Mouse (Mus musculus) ES-Bruce4 (cell line): ENCODE measurements around the gene Atp2b4. TPM values are rescaled to one million over a fixed set of nuclear protein-coding genes. Genes with fewer than 3 reads are reported as not detected.

Experiments
- H3K27ac ChIP-seq: 2 replicates; pipeline ENCODE4 v1.5.1; 2012; ENCODE audit warnings: low read length, inconsistent platforms; ENCODE audit not compliant: insufficient read depth
- H3K27me3 ChIP-seq: 2 replicates; pipeline ENCODE4 v1.6.1; 2012; ENCODE audit warnings: mild to moderate bottlenecking, low read length, inconsistent platforms; ENCODE audit not compliant: control insufficient read depth, poor library complexity, insufficient read depth, severe bottlenecking
- H3K36me3 ChIP-seq: 2 replicates; pipeline ENCODE4 v1.6.1; 2012; ENCODE audit warnings: inconsistent platforms, mild to moderate bottlenecking, low read length, moderate library complexity; ENCODE audit not compliant: control insufficient read depth, poor library complexity, insufficient read depth, severe bottlenecking
- H3K4me1 ChIP-seq: one replicate; pipeline ENCODE4 v1.8.1; 2011; ENCODE audit warnings: low read length; ENCODE audit not compliant: control insufficient read depth, insufficient read depth
- H3K4me3 ChIP-seq: 2 replicates; pipeline ENCODE4 v1.5.1; 2011; ENCODE audit warnings: low read depth, mild to moderate bottlenecking, low read length
- H3K9ac ChIP-seq: 2 replicates; pipeline ENCODE4 v1.6.1; 2012; ENCODE audit warnings: low read depth, mild to moderate bottlenecking, inconsistent platforms; ENCODE audit not compliant: poor library complexity, severe bottlenecking
- H3K9me3 ChIP-seq: replicated peaks from 2 replicates; pipeline ENCODE4 v1.6.1; 2012; ENCODE audit warnings: mild to moderate bottlenecking, low read length, inconsistent platforms; ENCODE audit not compliant: control insufficient read depth, poor library complexity, insufficient read depth, severe bottlenecking
- CTCF ChIP-seq: IDR thresholded peaks from one replicate; pipeline ENCODE4 v1.8.1; 2011; ENCODE audit warnings: low read depth, low read length
- EP300 ChIP-seq: IDR thresholded peaks from 2 replicates; pipeline ENCODE4 v1.6.1; 2011; ENCODE audit warnings: low read depth, low read length; ENCODE audit not compliant: insufficient read depth
- POLR2A ChIP-seq: IDR thresholded peaks from one replicate; pipeline ENCODE4 v1.8.1; 2011; ENCODE audit warnings: low read length; ENCODE audit not compliant: insufficient read depth
- polyA plus RNA-seq: library from polyadenylated mRNA; stranded (reverse); fragments of >200 nt; gene quantifications from 2 replicates; pipeline ENCODE4 v1.2.4, GENCODE M21; 2011; ENCODE audit warnings: low read depth; ENCODE audit not compliant: missing spikeins, insufficient read depth, insufficient read length

The Atp2b4 gene
- polyA plus RNA-seq, 1 experiment: 16.1 TPM

DNA sequence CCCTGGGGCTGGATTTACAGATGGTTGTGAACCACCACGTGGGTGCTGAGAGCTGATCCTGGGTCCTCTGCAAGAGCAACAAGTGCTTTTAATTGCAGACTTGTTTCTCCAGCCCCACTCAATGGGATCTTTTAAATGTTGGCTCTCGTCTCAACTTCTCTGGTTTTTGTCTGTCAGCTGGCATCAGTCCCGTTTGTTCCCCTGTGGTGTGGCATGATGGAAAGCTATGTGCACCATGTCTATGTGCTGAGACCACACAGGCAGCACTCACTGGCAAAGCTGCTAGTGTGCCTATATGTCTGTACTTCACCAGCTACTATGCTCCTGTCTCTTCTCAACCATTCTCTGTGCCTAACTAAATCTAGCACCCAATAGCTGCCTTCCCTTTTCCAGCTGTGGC is 82.5 kb downstream of the Atp2b4 start:
- no peak overlapping the region for H3K4me3 ChIP-seq
- peaks cover 1% of the 10 kb centered on the region for H3K4me1 ChIP-seq
- H3K9me3 ChIP-seq: no peaks in the 10 kb centered on the region
- no peak overlapping the region for H3K27ac ChIP-seq
- TF ChIP-seq EP300 (no peak), POLR2A (no peak), CTCF (no peak)
- H3K9ac ChIP-seq: no peak overlapping the region
- no peaks in the 10 kb centered on the region for H3K27me3 ChIP-seq
- no peaks in the 10 kb centered on the region for H3K36me3 ChIP-seq

DNA sequence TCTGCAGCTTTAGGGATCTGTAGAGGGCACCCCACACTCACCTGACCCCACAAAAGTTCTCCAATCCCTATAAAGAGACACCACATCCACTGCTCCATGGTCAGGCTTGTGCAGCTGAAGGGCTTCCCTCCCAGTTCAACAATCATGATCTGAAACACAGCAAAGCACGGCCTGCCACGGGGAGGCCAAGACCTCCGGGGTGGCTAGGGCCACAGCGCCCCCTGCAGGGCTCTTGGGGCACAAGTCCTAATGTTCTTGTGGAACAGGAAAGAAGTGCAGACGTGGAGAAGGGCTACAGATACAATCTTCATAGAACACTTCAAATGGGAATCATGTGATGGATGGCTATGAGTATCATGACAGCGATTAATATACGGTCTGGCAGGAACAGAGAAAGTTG is 84.4 kb downstream of the Atp2b4 start:
- peak; percentile 91 for TF ChIP-seq CTCF
- no peak for TF ChIP-seq EP300
- H3K9me3 ChIP-seq: no peaks in the 10 kb centered on the region
- no peak overlapping the region for H3K27ac ChIP-seq

DNA sequence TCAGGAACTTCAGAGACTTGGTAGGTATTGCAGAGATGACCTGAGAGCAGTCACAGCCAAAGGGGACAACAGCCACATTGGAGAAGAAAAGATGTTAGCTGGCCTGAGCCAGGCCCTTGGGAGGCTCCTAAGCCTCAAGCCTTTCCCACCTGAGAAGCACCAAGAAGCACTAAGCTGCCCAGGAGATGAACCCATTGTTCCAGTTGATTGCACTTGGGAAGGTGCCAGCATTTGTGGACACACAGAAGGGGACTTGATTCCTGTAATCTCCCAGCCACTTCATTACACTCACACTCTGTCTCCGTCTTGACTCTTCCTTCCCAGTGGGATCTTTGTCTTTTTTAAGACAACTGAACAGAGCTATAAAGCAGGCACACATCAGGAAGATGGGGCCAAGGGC is 85.7 kb downstream of the Atp2b4 start:
- Histone ChIP-seq H3K27me3 (no peaks in the 10 kb centered on the region), H3K4me3 (no peak overlapping the region), H3K27ac (no peak overlapping the region), H3K9ac (no peak overlapping the region), H3K4me1 (peaks cover 3% of the 10 kb centered on the region), H3K36me3 (no peaks in the 10 kb centered on the region), H3K9me3 (no peaks in the 10 kb centered on the region)
- no peak for TF ChIP-seq EP300
- no peak for TF ChIP-seq POLR2A
- TF ChIP-seq CTCF: no peak

More for the DNA sequence above, 84.4 kb downstream of the Atp2b4 start:
- H3K36me3 ChIP-seq: no peaks in the 10 kb centered on the region
- H3K4me3 ChIP-seq: no peak overlapping the region
- no peak overlapping the region for H3K9ac ChIP-seq
- no peaks in the 10 kb centered on the region for H3K27me3 ChIP-seq
- H3K4me1 ChIP-seq: peaks cover 3% of the 10 kb centered on the region

DNA sequence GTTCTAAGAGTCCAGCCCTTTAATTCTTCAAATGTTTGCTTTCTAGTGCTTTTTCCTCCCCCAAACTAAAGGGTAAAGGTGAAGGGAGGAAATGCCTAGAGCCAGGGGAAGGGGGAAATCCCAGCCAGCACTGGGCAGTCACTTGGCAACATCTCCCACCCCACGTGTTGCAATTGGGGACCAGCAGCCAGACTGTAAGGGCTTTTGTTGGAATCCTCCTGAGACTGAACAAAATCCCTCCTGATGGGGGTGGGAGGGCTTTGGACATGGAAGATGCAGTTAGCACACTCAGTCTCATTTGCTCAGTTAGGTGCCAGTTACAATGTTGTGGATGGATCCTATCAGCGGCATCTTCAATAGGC is 87.9 kb downstream of the Atp2b4 start:
- no peaks in the 10 kb centered on the region for H3K9me3 ChIP-seq
- TF ChIP-seq POLR2A (no peak), CTCF (no peak), EP300 (no peak)
- no peak overlapping the region for H3K4me3 ChIP-seq
- peaks cover 2% of the 10 kb centered on the region for H3K4me1 ChIP-seq
- H3K27ac ChIP-seq: no peak overlapping the region
- H3K36me3 ChIP-seq: no peaks in the 10 kb centered on the region
- H3K9ac ChIP-seq: no peak overlapping the region
- H3K27me3 ChIP-seq: no peaks in the 10 kb centered on the region

DNA sequence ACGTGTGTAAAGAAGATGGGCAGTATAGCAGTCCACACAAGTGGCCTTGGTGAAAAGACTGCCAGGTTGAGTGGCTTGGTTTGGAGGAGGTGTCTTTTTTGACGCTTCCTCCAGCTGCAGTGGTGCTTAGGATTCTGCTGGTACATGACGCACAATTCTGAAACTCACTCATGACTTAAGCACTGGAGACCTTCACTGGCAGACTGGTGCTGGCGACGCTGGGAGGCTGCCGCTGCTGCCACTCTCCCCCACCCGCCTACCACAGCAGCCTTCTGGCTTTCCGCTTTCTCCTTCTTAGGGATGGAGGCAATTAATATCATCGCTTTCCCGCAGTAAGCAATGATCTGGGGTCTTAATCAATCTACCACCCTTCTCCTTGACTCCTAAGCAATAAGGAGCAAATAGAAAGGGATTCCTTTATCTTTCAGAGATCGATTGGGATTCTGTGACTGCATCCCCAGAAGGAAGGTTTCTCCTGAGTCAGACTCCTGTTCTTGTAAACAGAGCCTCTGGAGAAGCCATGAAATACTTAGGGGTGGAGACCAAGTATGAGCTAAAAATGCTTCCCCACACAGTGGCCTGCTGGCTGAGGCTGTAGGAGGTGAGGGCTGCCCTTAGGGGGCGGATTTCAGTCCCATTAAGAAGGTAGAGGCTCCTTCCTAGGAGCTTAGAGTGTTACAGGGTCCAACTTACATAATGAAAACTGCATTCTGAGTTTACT is 88.4 kb downstream of the Atp2b4 start:
- TF ChIP-seq EP300: no peak
- TF ChIP-seq CTCF: peak; percentile 27
- H3K9ac ChIP-seq: no peak overlapping the region
- H3K27me3 ChIP-seq: no peaks in the 10 kb centered on the region
- H3K27ac ChIP-seq: no peak overlapping the region
- peaks cover 2% of the 10 kb centered on the region for H3K4me1 ChIP-seq
- no peaks in the 10 kb centered on the region for H3K36me3 ChIP-seq
- H3K9me3 ChIP-seq: no peaks in the 10 kb centered on the region
- H3K4me3 ChIP-seq: no peak overlapping the region

DNA sequence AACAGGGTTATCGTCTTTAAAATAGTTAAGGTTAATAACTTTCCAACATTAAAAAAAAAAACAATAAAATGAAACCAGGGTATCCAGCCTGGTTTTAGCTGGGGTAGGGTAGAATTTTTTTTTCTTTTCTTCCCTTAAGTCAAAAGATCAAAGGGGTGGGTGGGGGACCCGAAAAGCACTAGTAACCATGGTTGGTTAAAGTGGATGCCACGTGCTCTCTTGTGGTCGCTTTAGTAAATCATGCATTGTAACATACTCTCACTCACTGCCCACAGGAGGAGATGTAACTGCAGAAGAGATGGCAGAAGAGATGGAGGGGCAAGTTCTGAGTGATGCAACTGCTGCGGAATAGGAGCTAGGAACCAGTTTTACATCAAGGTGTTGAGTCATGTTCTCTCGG is 89.5 kb downstream of the Atp2b4 start:
- no peaks in the 10 kb centered on the region for H3K27me3 ChIP-seq
- H3K4me1 ChIP-seq: peaks cover 2% of the 10 kb centered on the region
- TF ChIP-seq POLR2A (no peak), CTCF (no peak), EP300 (no peak)

More for the DNA sequence above, 89.5 kb downstream of the Atp2b4 start:
- H3K4me3 ChIP-seq: no peak overlapping the region
- no peaks in the 10 kb centered on the region for H3K9me3 ChIP-seq
- H3K27ac ChIP-seq: 0 out of 2 replicates have a peak overlapping the region, but pooled peaks have one; percentile 42
- H3K9ac ChIP-seq: no peak overlapping the region
- no peaks in the 10 kb centered on the region for H3K36me3 ChIP-seq
